Mouse (Mus musculus) heart, embryonic 14.5 days (tissue): ENCODE results near the gene Csf3. TPM values are rescaled to one million over a fixed set of nuclear protein-coding genes. Genes with fewer than 3 reads are reported as not detected.

Source experiments
- ATAC-seq: fragments of 200-750 bp; cut with Nextera tagmentation; 2 replicates; pipeline ENCODE4 v1.8.0; 2017; ENCODE audit warnings: low read depth, moderate TSS enrichment; ENCODE audit not compliant: insufficient number of reproducible peaks, insufficient read depth, low FRiP score
- H3K27ac ChIP-seq, 2 experiments: fragments of 200-500 bp in 1 of 2; fragments of 300-500 bp in 1 of 2; sonication (generic) in 1 of 2; replicated peaks in 1 of 2; 2 replicates each; pipeline ENCODE4 v1.5.1; 2012 to 2014; ENCODE audit warnings: low read depth in 2 of 2, low read length in 2 of 2, control low read depth in 1 of 2, mild to moderate bottlenecking in 1 of 2, mixed read lengths in 1 of 2; ENCODE audit not compliant: control insufficient read depth in 1 of 2, insufficient read depth in 1 of 2
- H3K27me3 ChIP-seq: fragments of 300-500 bp; sonication (generic); 2 replicates; pipeline ENCODE4 v1.6.1; 2014; ENCODE audit warnings: mild to moderate bottlenecking, low read length, control low read depth; ENCODE audit not compliant: control insufficient read depth, insufficient read depth
- H3K36me3 ChIP-seq: fragments of 300-500 bp; sonication (generic); 2 replicates; pipeline ENCODE4 v1.6.1; 2014; ENCODE audit warnings: mild to moderate bottlenecking, control low read depth, low read length, mixed read lengths; ENCODE audit not compliant: control insufficient read depth, insufficient read depth
- H3K4me1 ChIP-seq, 2 experiments: fragments of 200-500 bp in 1 of 2; fragments of 300-500 bp in 1 of 2; sonication (generic) in 1 of 2; 2 replicates each; pipeline ENCODE4 v1.6.1; 2012 to 2014; ENCODE audit warnings: low read length in 2 of 2, control low read depth in 1 of 2, mixed read lengths in 1 of 2; ENCODE audit not compliant: control insufficient read depth in 2 of 2, insufficient read depth in 2 of 2
- H3K4me2 ChIP-seq: fragments of 300-500 bp; sonication (generic); 2 replicates; pipeline ENCODE4 v1.6.1; 2014; ENCODE audit warnings: mild to moderate bottlenecking, low read length
- H3K4me3 ChIP-seq, 2 experiments: fragments of 200-500 bp in 1 of 2; fragments of 300-500 bp in 1 of 2; sonication (generic) in 1 of 2; 2 replicates each; pipeline ENCODE4 v1.5.1; 2012 to 2014; ENCODE audit warnings: low read length in 2 of 2, mild to moderate bottlenecking in 2 of 2, control low read depth in 1 of 2, low read depth in 1 of 2, moderate library complexity in 1 of 2; ENCODE audit not compliant: control insufficient read depth in 1 of 2, insufficient read depth in 1 of 2
- H3K9ac ChIP-seq: fragments of 300-500 bp; sonication (generic); 2 replicates; pipeline ENCODE4 v1.6.1; 2014; ENCODE audit warnings: mild to moderate bottlenecking, low read length
- H3K9me3 ChIP-seq: fragments of 300-500 bp; sonication (generic); 2 replicates; pipeline ENCODE4 v1.6.1; 2016; ENCODE audit warnings: low read length, control low read depth; ENCODE audit not compliant: control insufficient read depth
- WGBS: fragments of 180-500 bp; shearing (Covaris S2); extraction: QIAGEN DNeasy Blood & Tissue Kit; methylation state at CpG from one replicate; pipeline ENCODE4 v1.1.7; 2014; 5-methylcytosine and 5-hydroxymethylcytosine counted together
- polyA plus RNA-seq: library from polyadenylated mRNA; unstranded; fragments of >200 nt; fragmentation: Nextera tagmentation; extraction: Ambion mirVana; gene quantifications from 2 replicates; pipeline ENCODE4 v1.2.1, GENCODE M21; 2014

Gene Csf3
- polyA plus RNA-seq, 1 experiment from 2014 or later: not detected

- Histone ChIP-seq H3K4me2 (peak overlapping the region; percentile 60), H3K27ac (peak overlapping the region; percentile 83 to 90), H3K27me3 (no peaks in the 10 kb centered on the region), H3K4me3 (peak overlapping the region in 1 of 2 experiments; percentile 14; a peak in 2 of 4 replicates), H3K4me1 (peaks cover 80 to 98% of the 10 kb centered on the region in 2 experiments), H3K9me3 (no peaks in the 10 kb centered on the region), H3K36me3 (peaks cover 25% of the 10 kb centered on the region), H3K9ac (peak overlapping the region; percentile 62)
- 3% methylated on average over 6 of the region's 6 CpGs for WGBS
- peak; percentile 59 for ATAC-seq
These were observed 50.2 kb downstream of the Csf3 start for GRCm38 (mm10) chr11:98751221-98751782.

GRCm38 (mm10) chr11:98752562-98753140 is 51.6 kb downstream of the Csf3 start:
- Histone ChIP-seq H3K4me2 (no peak overlapping the region), H3K27me3 (no peaks in the 10 kb centered on the region), H3K36me3 (peaks cover 37% of the 10 kb centered on the region), H3K27ac (peak overlapping the region; percentile 17 to 90; a peak in 2 of 4 replicates), H3K9ac (peak overlapping the region; percentile 62; the same call in 1 of the 2 replicates), H3K9me3 (no peaks in the 10 kb centered on the region), H3K4me1 (peaks cover 69 to 86% of the 10 kb centered on the region in 2 experiments), H3K4me3 (no peak overlapping the region)
- WGBS: 81% methylated on average over 10 of the region's 10 CpGs
- ATAC-seq: no peak

Other genes starting within 250 kb of the Csf3 start
- gene Ikzf3, start 155.2 kb upstream of the Csf3 start, polyA plus RNA-seq: 0.19 TPM in 1 of 2 replicates, not detected in the other
- 0.16 and 0.47 TPM in 2 replicates for gene Zpbp2, start 150.2 kb upstream of the Csf3 start, polyA plus RNA-seq
- 9.4 and 11.3 TPM in 2 replicates for gene Ormdl3, start 113.9 kb upstream of the Csf3 start, polyA plus RNA-seq
- gene Lrrc3c, start 103.0 kb upstream of the Csf3 start, polyA plus RNA-seq: not detected in 2 replicates
- gene Gm12355, start 75.6 kb upstream of the Csf3 start, polyA plus RNA-seq: 0.68 TPM in 1 of 2 replicates, not detected in the other
- gene Gsdma3, start 74.9 kb upstream of the Csf3 start, polyA plus RNA-seq: not detected in 2 replicates
- gene Gsdma2, start 54.5 kb upstream of the Csf3 start, polyA plus RNA-seq: not detected in 2 replicates
- not detected in 2 replicates for gene Gsdma, start 36.9 kb upstream of the Csf3 start, polyA plus RNA-seq
- 95.3 and 120 TPM in 2 replicates for gene Psmd3, start 18.7 kb upstream of the Csf3 start, polyA plus RNA-seq
- gene Med24, start 28.2 kb downstream of the Csf3 start, polyA plus RNA-seq: 28.5 and 31.0 TPM in 2 replicates
- 45.3 and 55.6 TPM in 2 replicates for gene Thra, start 39.4 kb downstream of the Csf3 start, polyA plus RNA-seq
- 6.0 and 6.4 TPM in 2 replicates for gene Nr1d1, start 74.1 kb downstream of the Csf3 start, polyA plus RNA-seq
- gene Msl1, start 94.3 kb downstream of the Csf3 start, polyA plus RNA-seq: 13.3 and 15.3 TPM in 2 replicates
- 22.6 and 22.9 TPM in 2 replicates for gene Casc3, start 103.6 kb downstream of the Csf3 start, polyA plus RNA-seq
- 0.82 and 0.95 TPM in 2 replicates for gene Rapgefl1, start 135.5 kb downstream of the Csf3 start, polyA plus RNA-seq
- gene Wipf2, start 162.4 kb downstream of the Csf3 start, polyA plus RNA-seq: 3.1 and 3.2 TPM in 2 replicates
- 15.6 and 17.5 TPM in 2 replicates for gene Cdc6, start 206.5 kb downstream of the Csf3 start, polyA plus RNA-seq
- 31.4 and 33.4 TPM in 2 replicates for gene Rara, start 226.6 kb downstream of the Csf3 start, polyA plus RNA-seq